9 mouse cellular contexts compared by ENCODE assay signal in the genomic region with DNA sequence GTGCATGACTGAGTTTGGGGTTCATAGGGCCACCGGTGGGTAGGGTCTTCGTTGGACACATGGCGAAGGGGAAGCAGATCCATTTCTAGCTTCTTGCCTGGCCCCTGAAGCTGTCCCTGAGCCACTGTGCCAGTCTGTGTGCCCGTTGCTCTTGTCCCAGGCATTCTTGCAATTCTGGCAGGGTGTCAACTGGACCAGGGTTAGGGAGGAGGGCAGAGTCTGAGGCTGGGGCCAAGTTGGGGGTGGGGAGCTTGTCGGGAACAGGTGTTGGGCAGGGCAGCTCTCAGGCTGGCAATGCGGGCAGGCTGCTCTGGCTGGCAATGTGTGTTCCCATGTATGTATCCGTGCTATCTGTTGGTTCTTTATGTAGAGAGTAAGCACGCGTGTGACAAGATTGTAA. TPM values are rescaled to one million over a fixed set of nuclear protein-coding genes. Genes with fewer than 3 reads are reported as not detected.
A peak's percentile ranks its signal among the peaks of the same experiment; 100 is the strongest.
DNase-seq lines count a peak whose midpoint lies in the region; ATAC-seq and TF ChIP-seq lines count a peak whose summit lies in the region.
"Had no signal": no experiment of that assay in that cellular context is flagged by ENCODE, and none has a peak within 500 bp of the region (broad histone marks: within the 10 kb centered on the region; RNA-seq: fewer than 3 reads in every experiment).

No protein-coding gene starts in this region.

- peaks cover 35% of the 10 kb centered on the region for H3K79me3 ChIP-seq in C2C12 (ENCODE audit: low read depth)

- H3K4me2 ChIP-seq in heart, embryonic 12.5 days = no peak overlapping the region
- no peak overlapping the region for H3K4me2 ChIP-seq in kidney, postnatal 0 days (ENCODE audit: low read length)
- H3K4me2 ChIP-seq in intestine, embryonic 16.5 days (ENCODE audit: low read depth, low read length) = no peak overlapping the region

- no peak for ATAC-seq in heart, embryonic 12.5 days (ENCODE audit: insufficient number of reproducible peaks, low FRiP score)
- 0 out of 2 replicates have a peak, but pooled peaks have one; percentile 13 for ATAC-seq in kidney, postnatal 0 days (replicated peaks; ENCODE audit: low FRiP score, low read depth)
- ATAC-seq in intestine, embryonic 16.5 days = no peak

- H3K9ac ChIP-seq in heart, embryonic 12.5 days = no peak overlapping the region
- H3K9ac ChIP-seq in kidney, postnatal 0 days (ENCODE audit: low read depth, low read length) = no peak overlapping the region
- no peak overlapping the region for H3K9ac ChIP-seq in intestine, embryonic 16.5 days (ENCODE audit: low read depth, low read length)

- H3K27me3 ChIP-seq in heart, embryonic 12.5 days (replicated peaks) = peaks cover 32% of the 10 kb centered on the region
- H3K27me3 ChIP-seq in C2C12 (ENCODE audit: control insufficient read depth, insufficient read depth, insufficient read length) = no peaks in the 10 kb centered on the region
- peaks cover 19% of the 10 kb centered on the region for H3K27me3 ChIP-seq in kidney, postnatal 0 days (ENCODE audit: insufficient read depth, low read length)
- peaks cover 27% of the 10 kb centered on the region for H3K27me3 ChIP-seq in intestine, embryonic 16.5 days (replicated peaks; ENCODE audit: control insufficient read depth, insufficient read depth, low read length)

- H3K9me3 ChIP-seq in heart, embryonic 12.5 days (replicated peaks) = no peaks in the 10 kb centered on the region
- H3K9me3 ChIP-seq in kidney, postnatal 0 days (replicated peaks; ENCODE audit: low read length) = no peaks in the 10 kb centered on the region
- H3K9me3 ChIP-seq in intestine, embryonic 16.5 days (ENCODE audit: control insufficient read depth, low read length) = no peaks in the 10 kb centered on the region

- peaks cover 12% of the 10 kb centered on the region for H3K4me1 ChIP-seq in heart, embryonic 12.5 days (replicated peaks)
- H3K4me1 ChIP-seq in kidney, postnatal 0 days (replicated peaks; ENCODE audit: insufficient read depth, low read length) = peaks cover 4% of the 10 kb centered on the region; the same call in 1 of the 2 replicates
- H3K4me1 ChIP-seq in intestine, embryonic 16.5 days (ENCODE audit: control insufficient read depth, insufficient read depth, low read length) = peaks cover 6% of the 10 kb centered on the region

- 77% methylated on average over 9 of the region's 9 CpGs for WGBS in heart, embryonic 12.5 days
- 74% methylated on average over 9 of the region's 9 CpGs for WGBS in kidney, postnatal 0 days
- 79% methylated on average over 9 of the region's 9 CpGs for WGBS in intestine, embryonic 16.5 days

- DNase-seq in heart, adult 11 months = peak; percentile 98
- peak; percentile 93 to 97 for DNase-seq in cerebellum, postnatal 25 days
- no peak for DNase-seq in kidney, postnatal 0 days (ENCODE audit: low spot score)
- no peak for DNase-seq in thymus, postnatal 0 days (ENCODE audit: low spot score)
- DNase-seq in thymus, postnatal 14 days = no peak

- no peak overlapping the region for H3K4me3 ChIP-seq in heart, embryonic 12.5 days
- H3K4me3 ChIP-seq in C2C12 (ENCODE audit: insufficient read depth, poor library complexity, severe bottlenecking) = no peak overlapping the region
- no peak overlapping the region for H3K4me3 ChIP-seq in kidney, postnatal 0 days (replicated peaks; ENCODE audit: low read depth, low read length)
- H3K4me3 ChIP-seq in intestine, embryonic 16.5 days (ENCODE audit: low read length) = no peak overlapping the region

- no peak overlapping the region for H3K27ac ChIP-seq in heart, embryonic 12.5 days (ENCODE audit: poor library complexity, severe bottlenecking)
- no peak overlapping the region for H3K27ac ChIP-seq in kidney, postnatal 0 days
- no peak overlapping the region for H3K27ac ChIP-seq in intestine, embryonic 16.5 days (ENCODE audit: low read length)

- H3ac ChIP-seq in C2C12 (ENCODE audit: control insufficient read depth, insufficient read length, low read depth) = peak overlapping the region; percentile 43

- H3K36me3 ChIP-seq in heart, embryonic 12.5 days = no peaks in the 10 kb centered on the region
- peaks cover 28% of the 10 kb centered on the region for H3K36me3 ChIP-seq in C2C12 (ENCODE audit: control insufficient read depth, insufficient read depth)
- H3K36me3 ChIP-seq in kidney, postnatal 0 days (ENCODE audit: insufficient read depth, low read length) = no peaks in the 10 kb centered on the region
- no peaks in the 10 kb centered on the region for H3K36me3 ChIP-seq in intestine, embryonic 16.5 days (ENCODE audit: control insufficient read depth, insufficient read depth, low read length)

- no peak for TF ChIP-seq CTCF in C2C12 (IDR thresholded peaks at IDR 0.05; ENCODE audit: control insufficient read depth, insufficient read depth, insufficient read length)
- TF ChIP-seq CTCF in kidney, postnatal 0 days (IDR thresholded peaks at IDR 0.05; ENCODE audit: low read depth) = no peak

- H3K79me2 ChIP-seq in C2C12 (ENCODE audit: control insufficient read depth, insufficient read depth) = peaks cover 71% of the 10 kb centered on the region

TF ChIP-seq in C2C12, 6 proteins besides CTCF, POLR2A, EP300 and RAD21:
- peak; percentile 84 for TF ChIP-seq MYOD1 (IDR thresholded peaks at IDR 0.05; ENCODE audit: control insufficient read depth, insufficient read length, low read depth)
- TF ChIP-seq CEBPB (IDR thresholded peaks at IDR 0.05; ENCODE audit: low read depth) = no peak
- TF ChIP-seq MAX (IDR thresholded peaks at IDR 0.05) = no peak

RNA-seq across cellular contexts. Expression of a gene that starts 4.8 kb away (rescaled TPM):
- polyA plus RNA-seq in heart, embryonic 12.5 days (2016; fragmentation: Nextera tagmentation; extraction: Ambion mirVana) = 1.4 and 1.5 TPM in 2 replicates
- polyA plus RNA-seq in C2C12 (2012; fragmentation: generic; extraction: Trizol) = 100 TPM
- polyA plus RNA-seq in kidney, postnatal 0 days (2015; fragmentation: Nextera tagmentation; extraction: Ambion mirVana) = 3.8 TPM in 2 replicates
- polyA plus RNA-seq in thymus, postnatal 0 days (2015; fragmentation: Nextera tagmentation; extraction: Ambion mirVana) = 2.4 and 2.5 TPM in 2 replicates
- polyA plus RNA-seq in intestine, embryonic 16.5 days (2015; fragmentation: Nextera tagmentation; extraction: Ambion mirVana) = 3.3 and 3.7 TPM in 2 replicates

RNA-seq across cellular contexts. Expression of a gene that starts 14.6 kb away (rescaled TPM):
- 161 and 165 TPM in 2 replicates for polyA plus RNA-seq in heart, embryonic 12.5 days (2016; fragmentation: Nextera tagmentation; extraction: Ambion mirVana)
- polyA plus RNA-seq in C2C12 (2012; fragmentation: generic; extraction: Trizol) = 204 TPM
- polyA plus RNA-seq in kidney, postnatal 0 days (2015; fragmentation: Nextera tagmentation; extraction: Ambion mirVana) = 272 and 276 TPM in 2 replicates
- polyA plus RNA-seq in thymus, postnatal 0 days (2015; fragmentation: Nextera tagmentation; extraction: Ambion mirVana) = 251 and 253 TPM in 2 replicates
- 208 and 220 TPM in 2 replicates for polyA plus RNA-seq in intestine, embryonic 16.5 days (2015; fragmentation: Nextera tagmentation; extraction: Ambion mirVana)

RNA-seq across cellular contexts. Expression of a gene that starts 15.8 kb away (rescaled TPM):
- 6.0 and 6.3 TPM in 2 replicates for polyA plus RNA-seq in heart, embryonic 12.5 days (2016; fragmentation: Nextera tagmentation; extraction: Ambion mirVana)
- polyA plus RNA-seq in C2C12 (2012; fragmentation: generic; extraction: Trizol) = 12.6 TPM
- polyA plus RNA-seq in kidney, postnatal 0 days (2015; fragmentation: Nextera tagmentation; extraction: Ambion mirVana) = 12.9 and 15.0 TPM in 2 replicates
- 6.3 and 7.1 TPM in 2 replicates for polyA plus RNA-seq in thymus, postnatal 0 days (2015; fragmentation: Nextera tagmentation; extraction: Ambion mirVana)
- 18.6 and 18.8 TPM in 2 replicates for polyA plus RNA-seq in intestine, embryonic 16.5 days (2015; fragmentation: Nextera tagmentation; extraction: Ambion mirVana)

RNA-seq across cellular contexts. Expression of a gene that starts 22.3 kb away (rescaled TPM):
- 0.15 TPM in 1 of 2 replicates, not detected in the other for polyA plus RNA-seq in heart, embryonic 12.5 days (2016; fragmentation: Nextera tagmentation; extraction: Ambion mirVana)
- not detected for polyA plus RNA-seq in C2C12 (2012; fragmentation: generic; extraction: Trizol)
- 59.9 and 69.3 TPM in 2 replicates for polyA plus RNA-seq in kidney, postnatal 0 days (2015; fragmentation: Nextera tagmentation; extraction: Ambion mirVana)
- 3.4 and 5.5 TPM in 2 replicates for polyA plus RNA-seq in thymus, postnatal 0 days (2015; fragmentation: Nextera tagmentation; extraction: Ambion mirVana)
- 23.2 and 28.6 TPM in 2 replicates for polyA plus RNA-seq in intestine, embryonic 16.5 days (2015; fragmentation: Nextera tagmentation; extraction: Ambion mirVana)
- polyA plus RNA-seq: heart, embryonic 14.5 days had no signal

RNA-seq across cellular contexts. Expression of a gene that starts 37.7 kb away (rescaled TPM):
- 341 and 358 TPM in 2 replicates for polyA plus RNA-seq in heart, embryonic 12.5 days (2016; fragmentation: Nextera tagmentation; extraction: Ambion mirVana)
- 2,043 TPM for polyA plus RNA-seq in C2C12 (2012; fragmentation: generic; extraction: Trizol)
- 1,350 and 1,394 TPM in 2 replicates for polyA plus RNA-seq in kidney, postnatal 0 days (2015; fragmentation: Nextera tagmentation; extraction: Ambion mirVana)
- 172 and 183 TPM in 2 replicates for polyA plus RNA-seq in thymus, postnatal 0 days (2015; fragmentation: Nextera tagmentation; extraction: Ambion mirVana)
- 794 TPM in 2 replicates for polyA plus RNA-seq in intestine, embryonic 16.5 days (2015; fragmentation: Nextera tagmentation; extraction: Ambion mirVana)

Comparison
In these comparisons a context has a peak if more than half of its experiments do, and no peak if none do; other contexts are left out.
1. DNase-seq: peak in heart, adult 11 months (single experiment) and cerebellum, postnatal 25 days (2 of 2); none in kidney, postnatal 0 days (single experiment), thymus, postnatal 0 days (single experiment) and thymus, postnatal 14 days (single experiment).
2. RNA of a gene that starts 4.8 kb away (polyA plus RNA-seq): 100 TPM in C2C12 (single experiment); 3.8 TPM in kidney, postnatal 0 days, 3.3 to 3.7 TPM in intestine, embryonic 16.5 days, 2.4 to 2.5 TPM in thymus, postnatal 0 days and 1.4 to 1.5 TPM in heart, embryonic 12.5 days; every median in the first group is over 10 times any median in the second.